Mouse (Mus musculus) layer of hippocampus, adult 11-12 months (tissue): ENCODE data around the gene Specc1l.

ENCODE experiments used
- DNase-seq: peaks from one replicate; pipeline ENCODE4 v3.0.0; 2022; ENCODE audit warnings: low spot score

Gene Specc1l

GRCm38 (mm10) chr10:75211807-75212645 is at the start of gene Specc1l:
Gene Specc1l, plus strand, starts transcription at chr10:75212073.
- peak; percentile 95 for DNase-seq

DNA sequence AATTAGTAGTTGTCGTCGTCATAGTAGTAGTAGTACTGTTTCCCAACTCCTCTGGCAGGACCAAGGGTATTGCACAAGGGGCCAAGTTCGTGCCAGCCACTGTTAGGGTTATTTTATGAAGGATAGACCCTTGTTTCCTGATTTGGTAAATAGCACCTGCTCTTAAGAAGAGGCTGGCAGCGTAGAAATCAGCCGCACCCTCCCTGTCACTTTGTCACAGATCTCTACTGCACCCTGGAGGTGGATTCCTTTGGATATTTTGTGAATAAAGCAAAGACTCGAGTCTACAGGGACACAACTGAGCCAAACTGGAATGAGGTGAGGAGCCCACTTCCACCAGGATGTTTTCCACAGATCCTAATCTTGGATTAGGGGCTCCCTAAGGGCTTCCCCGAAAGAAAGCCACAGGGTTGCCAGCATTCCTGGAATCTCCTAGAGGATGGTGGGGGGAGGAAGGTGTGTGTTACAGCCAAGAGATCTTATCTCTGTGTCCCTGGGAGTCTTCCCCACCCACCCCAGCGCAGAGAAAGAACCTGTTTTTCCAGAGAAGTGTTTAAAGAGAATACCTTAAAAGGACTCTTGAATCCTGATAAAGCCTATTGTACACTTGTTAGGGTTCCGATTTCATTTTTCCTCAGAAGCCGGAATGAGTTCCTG is 45.9 kb upstream of the Specc1l start:
- DNase-seq = no peak

GRCm38 (mm10) chr10:75166601-75167000 is 45.3 kb upstream of the Specc1l start:
- no peak for DNase-seq

- no peak for DNase-seq
These were observed 41.5 kb upstream of the Specc1l start for GRCm38 (mm10) chr10:75170207-75170850.

- DNase-seq = no peak
These were observed 38.8 kb upstream of the Specc1l start for GRCm38 (mm10) chr10:75173056-75173455.

DNA sequence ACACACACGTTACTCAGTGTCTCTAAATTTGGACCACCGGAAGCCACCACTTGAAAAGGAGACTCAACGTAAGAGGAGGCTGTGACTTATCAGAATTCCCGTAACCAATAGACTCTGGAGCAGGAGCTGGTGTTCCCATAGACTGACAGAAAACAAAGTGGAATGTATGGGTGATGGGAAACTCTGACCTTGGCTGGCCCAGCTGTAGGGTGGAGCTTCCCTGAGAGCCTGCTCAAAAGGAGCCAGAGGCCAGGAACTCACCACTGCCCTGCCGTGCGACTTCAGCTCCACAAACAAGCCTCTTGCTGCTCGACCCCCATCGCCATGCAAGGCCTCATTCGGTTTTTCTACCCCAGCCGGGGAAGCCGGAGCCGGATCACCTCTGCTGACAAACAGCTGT is 38.2 kb upstream of the Specc1l start:
- DNase-seq = no peak

- DNase-seq = no peak
These were observed 35.4 kb upstream of the Specc1l start for GRCm38 (mm10) chr10:75176494-75176893.

GRCm38 (mm10) chr10:75178911-75179310 is 33.0 kb upstream of the Specc1l start:
- DNase-seq = no peak

DNA sequence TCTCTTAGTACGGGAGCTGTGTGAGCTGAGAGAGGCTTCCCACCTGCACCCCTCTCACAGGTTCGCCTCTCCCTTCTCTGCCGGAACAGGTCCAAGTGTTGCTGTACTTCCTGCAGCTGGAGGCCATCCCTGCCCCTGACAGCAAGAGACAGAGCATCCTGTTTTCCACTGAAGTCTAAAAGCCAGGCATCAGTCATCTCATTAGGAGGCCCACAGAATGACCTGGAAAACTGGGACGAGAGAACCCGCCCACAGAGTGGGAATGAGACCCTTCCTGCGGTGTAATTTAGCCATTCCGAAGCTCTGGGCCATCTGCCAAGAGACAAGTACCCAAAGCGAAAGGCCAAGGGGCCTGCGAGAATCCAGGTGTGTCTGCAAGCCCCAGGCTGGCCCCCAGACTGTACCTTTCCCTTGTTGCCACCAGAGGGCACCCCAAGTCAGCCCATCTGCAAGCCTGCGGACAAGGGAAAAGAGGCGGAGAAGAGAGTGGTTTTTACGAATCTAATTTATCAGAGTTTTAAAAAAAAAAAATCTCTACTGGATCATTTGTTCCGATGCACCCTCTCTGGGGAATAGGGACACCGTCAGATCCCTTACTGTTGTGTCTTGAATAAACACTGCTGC is 29.6 kb upstream of the Specc1l start:
- peak; percentile 73 for DNase-seq

DNA sequence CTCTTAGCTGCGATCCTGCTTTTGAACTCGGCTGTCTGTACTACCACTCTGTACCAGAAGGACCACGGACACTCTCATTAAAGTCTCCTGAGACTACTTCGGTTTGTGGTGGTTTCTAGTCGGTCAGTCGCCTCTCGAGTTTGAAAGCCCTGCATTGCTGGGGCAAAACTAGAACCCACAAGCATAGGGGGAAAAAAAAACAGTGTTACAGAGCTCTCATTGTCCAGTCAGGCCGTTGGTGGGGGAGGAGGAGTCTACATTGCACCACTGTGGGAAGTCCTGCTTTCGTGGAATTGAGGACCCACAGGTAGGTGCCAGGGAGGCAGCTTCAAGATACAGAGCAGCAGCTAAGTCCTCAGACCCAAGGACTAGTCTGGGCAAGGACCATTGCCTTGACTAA is 27.0 kb upstream of the Specc1l start:
- no peak for DNase-seq

GRCm38 (mm10) chr10:75186551-75186950 is 25.3 kb upstream of the Specc1l start:
- DNase-seq = no peak

DNA sequence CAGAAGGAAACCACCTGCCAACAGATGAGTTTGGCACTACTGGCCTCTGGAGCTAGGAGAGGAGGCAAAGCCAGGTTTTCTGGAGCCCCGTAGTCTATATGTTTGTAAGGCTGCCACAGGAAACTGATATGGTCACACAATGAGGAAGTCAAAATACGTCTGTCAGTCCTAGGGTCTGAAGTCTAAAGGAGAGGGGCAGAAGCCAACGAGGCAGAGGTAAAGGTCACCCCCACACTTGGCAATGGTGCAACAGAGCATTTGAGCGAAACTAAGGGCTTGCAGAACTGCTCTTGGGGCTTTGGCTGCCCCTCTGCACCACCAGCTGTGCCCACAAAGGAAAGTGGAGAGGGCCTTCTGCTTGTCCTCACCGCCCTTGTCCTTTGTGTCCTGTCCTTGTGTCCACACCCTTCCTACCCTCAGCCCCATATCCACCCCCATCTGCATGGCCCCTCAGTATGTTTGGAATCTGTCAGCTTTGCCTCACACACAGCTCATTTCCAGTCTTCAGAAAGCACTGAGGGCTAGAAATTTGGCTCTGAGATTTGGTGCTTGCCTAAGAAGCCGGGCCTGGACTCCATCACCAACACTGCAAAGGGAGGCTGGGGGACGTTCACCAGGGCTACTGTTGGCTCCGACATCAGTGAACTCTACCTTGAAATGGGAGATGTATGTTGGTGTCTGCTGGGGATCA is 24.4 kb upstream of the Specc1l start:
- no peak for DNase-seq

- DNase-seq = no peak
These were observed 20.2 kb upstream of the Specc1l start for GRCm38 (mm10) chr10:75191647-75192046.

- DNase-seq = no peak
These were observed 14.1 kb upstream of the Specc1l start for GRCm38 (mm10) chr10:75197817-75198216.

DNA sequence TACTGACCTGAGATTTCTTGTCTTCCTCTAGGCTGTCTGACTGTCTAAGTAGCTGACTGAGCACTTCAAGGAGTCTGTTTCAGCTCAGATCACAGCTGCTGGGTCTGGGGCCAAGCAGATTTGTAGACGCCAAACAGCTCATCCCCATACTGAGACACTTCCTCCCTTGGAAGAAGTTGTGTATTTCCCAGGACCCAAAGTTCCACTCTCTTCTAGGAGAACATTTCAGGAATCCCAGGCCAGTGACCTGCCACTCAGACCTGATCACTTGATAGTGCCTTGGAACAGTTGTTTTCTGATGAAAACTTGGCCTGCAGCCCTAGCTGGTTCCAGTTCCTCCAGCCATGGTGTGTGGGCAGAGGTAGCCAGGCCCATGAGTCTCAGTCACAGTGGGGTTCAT is 11.1 kb upstream of the Specc1l start:
- DNase-seq = no peak

GRCm38 (mm10) chr10:75206192-75206591 is 5.7 kb upstream of the Specc1l start:
- DNase-seq = no peak

DNA sequence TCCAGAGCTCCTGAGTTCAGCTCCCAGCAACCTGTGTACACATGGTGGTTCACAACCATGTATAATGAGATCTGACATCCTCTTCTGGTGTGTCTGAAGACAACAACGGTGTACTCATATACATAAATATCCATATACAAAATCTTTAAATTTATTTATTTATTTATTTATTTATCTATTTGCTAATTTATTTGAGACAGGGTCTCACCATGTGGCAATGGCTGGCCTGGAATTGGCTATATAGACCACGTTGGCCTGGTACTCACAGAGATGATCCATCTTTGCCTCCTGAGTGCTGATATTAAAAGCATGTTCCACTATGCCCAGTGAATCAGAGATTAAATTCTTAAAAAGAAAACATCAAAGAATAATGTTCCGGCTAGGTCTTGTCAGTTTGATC is 1.0 kb upstream of the Specc1l start:
- DNase-seq = no peak

GRCm38 (mm10) chr10:75212981-75213380 is 1.1 kb downstream of the Specc1l start:
- DNase-seq = peak; percentile 23

DNA sequence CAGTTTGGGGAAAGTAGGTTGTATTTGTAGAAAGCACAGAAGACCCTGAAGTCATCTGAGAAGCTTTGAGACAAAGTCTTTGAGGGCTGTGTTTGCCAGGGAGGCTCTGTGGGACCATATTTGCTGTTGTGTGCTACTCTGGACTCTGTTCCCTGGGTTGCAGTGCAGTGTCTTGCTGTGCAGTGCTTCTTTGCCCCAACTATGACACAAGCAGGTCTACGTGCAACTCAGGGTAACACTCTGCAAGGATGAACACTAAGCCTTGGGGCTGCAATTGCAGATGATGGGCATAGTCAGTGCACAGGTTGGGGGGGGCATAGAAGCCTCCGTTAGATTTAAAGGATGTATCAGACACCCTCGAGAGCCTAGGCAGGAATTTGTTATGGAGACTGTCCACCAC is 8.8 kb downstream of the Specc1l start:
- DNase-seq = no peak

DNA sequence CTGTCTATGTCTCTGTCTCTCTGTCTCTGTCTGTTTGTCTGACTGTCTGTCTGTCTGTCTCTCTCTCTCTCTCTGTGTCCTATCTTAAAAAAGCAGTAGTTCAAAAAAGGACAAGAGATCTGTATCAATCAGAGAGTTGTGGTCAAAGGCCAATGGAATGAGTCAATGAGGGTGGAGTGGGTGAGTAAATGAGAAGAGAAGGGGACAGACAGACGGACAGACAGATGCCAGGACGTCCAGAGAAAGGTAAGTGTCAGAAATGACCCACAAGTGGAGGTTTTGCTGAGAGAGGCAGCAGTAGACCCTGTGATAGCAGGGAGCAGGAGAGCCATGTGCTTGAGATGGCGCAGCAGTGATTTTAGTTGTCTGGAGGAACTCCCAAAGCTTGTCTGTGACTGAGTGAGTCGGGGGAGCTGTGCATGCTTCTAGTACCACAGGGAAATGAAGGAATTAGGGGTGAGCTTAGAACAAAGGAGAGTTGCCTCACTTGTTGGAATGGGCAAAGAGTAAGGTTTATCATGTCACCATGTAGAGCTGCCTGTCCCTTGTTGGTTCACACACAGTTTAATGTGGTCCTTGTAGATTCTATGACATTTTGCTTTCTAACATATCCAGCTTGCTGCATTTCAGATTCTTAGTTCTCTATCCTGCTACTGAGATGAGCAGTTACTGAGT is 10.2 kb downstream of the Specc1l start:
- DNase-seq = no peak

- DNase-seq = no peak
These were observed 10.7 kb downstream of the Specc1l start for GRCm38 (mm10) chr10:75222611-75222998.
